Mouse (Mus musculus) liver, postnatal 0 days (tissue): ENCODE measurements around the gene Hnrnpll.
A peak's percentile ranks its signal among the peaks of the same experiment; 100 is the strongest.

Source experiments
- CTCF ChIP-seq: sonication (generic); IDR thresholded peaks from 2 replicates; pipeline ENCODE4 v1.5.1; 2016; ENCODE audit warnings: antibody characterized with exemption, low read depth
- EP300 ChIP-seq: IDR thresholded peaks from 2 replicates; pipeline ENCODE4 v1.6.1; 2016; ENCODE audit warnings: antibody characterized with exemption, low read depth, mild to moderate bottlenecking

DNA sequence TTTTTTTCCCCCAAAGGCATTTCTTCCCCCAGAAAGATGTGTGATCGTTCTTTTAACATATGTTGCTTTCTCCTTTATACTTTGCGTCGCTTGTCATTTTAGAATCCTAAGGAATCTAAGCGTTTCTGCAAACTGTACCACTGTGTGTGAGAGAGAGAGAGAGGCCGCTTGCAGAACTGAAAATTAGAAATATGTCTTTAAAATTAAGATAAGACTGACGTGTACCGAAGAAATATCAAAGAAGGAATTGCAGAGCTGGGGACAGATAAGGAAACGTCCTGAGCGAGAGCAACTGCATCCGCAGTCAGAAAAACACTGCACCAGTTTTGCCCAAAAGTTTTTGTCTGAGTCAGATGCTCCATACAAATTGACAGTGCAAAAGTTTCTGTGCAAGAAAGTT is 1.3 kb upstream of the Hnrnpll start:
- TF ChIP-seq CTCF (no peak), EP300 (0 out of 2 replicates have a peak, but pooled peaks have one; percentile 10)
